Mouse (Mus musculus) forebrain, postnatal 0 days (tissue): ENCODE measurements at regions not wholly inside any gene's neighbourhood (a gene's known extent, or its start where the extent isn't known, plus 50 kb on each side); places are given as distances from the start of the nearest gene placed in this dataset.
"Not testable (repeated sequence)": the region's sequence is repeated elsewhere in the genome, so short reads cannot be mapped to it uniquely, and the experiment has no call there.

ENCODE experiments used
- ATAC-seq: fragments of 200-750 bp; cut with Nextera tagmentation; 2 replicates; pipeline ENCODE4 v1.8.0; 2017; ENCODE audit warnings: mild to moderate bottlenecking, moderate library complexity
- DNase-seq: peaks from one replicate; pipeline ENCODE4 v3.0.0-alpha.2; 2015
- H3K27ac ChIP-seq: fragments of 300-500 bp; sonication (generic); 2 replicates; pipeline ENCODE4 v1.5.1; 2014; ENCODE audit warnings: low read depth, mild to moderate bottlenecking, antibody characterized with exemption, low read length, moderate library complexity, mixed read lengths
- H3K27me3 ChIP-seq: fragments of 300-500 bp; sonication (generic); 2 replicates; pipeline ENCODE4 v1.6.1; 2014; ENCODE audit warnings: mild to moderate bottlenecking, low read length, mixed read lengths; ENCODE audit not compliant: insufficient read depth
- H3K36me3 ChIP-seq: fragments of 300-500 bp; sonication (generic); 2 replicates; pipeline ENCODE4 v1.6.1; 2014; ENCODE audit warnings: mild to moderate bottlenecking, moderate library complexity; ENCODE audit not compliant: insufficient read depth
- H3K4me1 ChIP-seq: fragments of 300-500 bp; sonication (generic); 2 replicates; pipeline ENCODE4 v1.6.1; 2014; ENCODE audit warnings: antibody characterized with exemption; ENCODE audit not compliant: insufficient read depth
- H3K4me2 ChIP-seq: fragments of 300-500 bp; sonication (generic); 2 replicates; pipeline ENCODE4 v1.6.1; 2014; ENCODE audit warnings: low read depth, mild to moderate bottlenecking, moderate library complexity
- H3K4me3 ChIP-seq: fragments of 300-500 bp; sonication (generic); 2 replicates; pipeline ENCODE4 v1.5.1; 2014; ENCODE audit warnings: low read depth, low read length, mixed read lengths
- H3K9ac ChIP-seq: fragments of 300-500 bp; sonication (generic); 2 replicates; pipeline ENCODE4 v1.6.1; 2014; ENCODE audit warnings: mild to moderate bottlenecking
- H3K9me3 ChIP-seq: fragments of 300-500 bp; sonication (generic); 2 replicates; pipeline ENCODE4 v1.6.1; 2016; ENCODE audit warnings: low read length
- CTCF ChIP-seq: sonication (generic); IDR thresholded peaks from 2 replicates; pipeline ENCODE4 v1.5.1; 2016; ENCODE audit warnings: antibody characterized with exemption, control low read depth, low read depth
- WGBS: fragments of 180-500 bp; shearing (Covaris S2); extraction: QIAGEN DNeasy Blood & Tissue Kit; methylation state at CpG from one replicate; pipeline ENCODE4 v1.1.7; 2014; 5-methylcytosine and 5-hydroxymethylcytosine counted together

GRCm38 (mm10) chr1:13042326-13042725 is 1628.4 kb downstream of the A830018L16Rik start:
- H3K27ac ChIP-seq, result no peak overlapping the region
- no peak overlapping the region for H3K4me3 ChIP-seq
- no peaks in the 10 kb centered on the region for H3K9me3 ChIP-seq
- no peaks in the 10 kb centered on the region for H3K36me3 ChIP-seq
- H3K4me2 ChIP-seq, result no peak overlapping the region
- no peak overlapping the region for H3K9ac ChIP-seq
- no peaks in the 10 kb centered on the region for H3K4me1 ChIP-seq
- TF ChIP-seq CTCF, result no peak
- DNase-seq, result no peak
- no peaks in the 10 kb centered on the region for H3K27me3 ChIP-seq
- ATAC-seq, result no peak

GRCm38 (mm10) chr1:13050140-13050775 is 1636.4 kb downstream of the A830018L16Rik start:
- peak overlapping the region; percentile 30 for H3K4me2 ChIP-seq
- H3K9ac ChIP-seq, result no peak overlapping the region
- peak; percentile 76 for DNase-seq
- no peaks in the 10 kb centered on the region for H3K9me3 ChIP-seq
- H3K36me3 ChIP-seq, result no peaks in the 10 kb centered on the region
- 17% methylated on average over 17 of the region's 17 CpGs for WGBS
- H3K27ac ChIP-seq, result no peak overlapping the region
- peak; percentile 79 for TF ChIP-seq CTCF
- no peaks in the 10 kb centered on the region for H3K27me3 ChIP-seq
- H3K4me3 ChIP-seq, result no peak overlapping the region
- ATAC-seq, result no peak
- no peaks in the 10 kb centered on the region for H3K4me1 ChIP-seq

GRCm38 (mm10) chr1:13051433-13052066 is 1637.6 kb downstream of the A830018L16Rik start:
- H3K4me3 ChIP-seq, H3K36me3 ChIP-seq, H3K4me1 ChIP-seq, ATAC-seq, H3K9ac ChIP-seq, H3K27ac ChIP-seq, DNase-seq, H3K9me3 ChIP-seq, H3K27me3 ChIP-seq, H3K4me2 ChIP-seq: not testable (repeated sequence)
- WGBS, result 77% methylated on average over 11 of the region's 13 CpGs

GRCm38 (mm10) chr1:13052067-13052460 is 1638.2 kb downstream of the A830018L16Rik start:
- no peaks in the 10 kb centered on the region for H3K9me3 ChIP-seq
- no peak overlapping the region for H3K9ac ChIP-seq
- no peaks in the 10 kb centered on the region for H3K4me1 ChIP-seq
- TF ChIP-seq CTCF, result peak; percentile 70
- no peak overlapping the region for H3K4me3 ChIP-seq
- no peaks in the 10 kb centered on the region for H3K27me3 ChIP-seq
- H3K36me3 ChIP-seq, result no peaks in the 10 kb centered on the region
- ATAC-seq (no peak), DNase-seq (peak; percentile 35)
- H3K4me2 ChIP-seq, result no peak overlapping the region
- 16% methylated on average over 7 of the region's 7 CpGs for WGBS
- no peak overlapping the region for H3K27ac ChIP-seq

- TF ChIP-seq CTCF, result no peak
- H3K4me1 ChIP-seq, result no peaks in the 10 kb centered on the region
- no peak overlapping the region for H3K4me3 ChIP-seq
- no peak overlapping the region for H3K9ac ChIP-seq
- WGBS, result 35% methylated on average over 14 of the region's 14 CpGs
- no peak overlapping the region for H3K27ac ChIP-seq
- DNase-seq, result no peak
- no peaks in the 10 kb centered on the region for H3K9me3 ChIP-seq
- H3K27me3 ChIP-seq, result no peaks in the 10 kb centered on the region
- no peaks in the 10 kb centered on the region for H3K36me3 ChIP-seq
- ATAC-seq, result 0 out of 2 replicates have a peak, but pooled peaks have one; percentile 5
- no peak overlapping the region for H3K4me2 ChIP-seq
These were observed 1643.8 kb downstream of the A830018L16Rik start for GRCm38 (mm10) chr1:13057741-13058140.

- DNase-seq, result no peak
- WGBS, result 67% methylated on average over 6 of the region's 6 CpGs
These were observed 1645.9 kb downstream of the A830018L16Rik start for GRCm38 (mm10) chr1:13059616-13060320.

More at GRCm38 (mm10) chr1:13059616-13060320, 1645.9 kb downstream of the A830018L16Rik start:
- Histone ChIP-seq H3K27me3 (no peaks in the 10 kb centered on the region), H3K4me2 (no peak overlapping the region), H3K9me3 (no peaks in the 10 kb centered on the region), H3K4me1 (no peaks in the 10 kb centered on the region), H3K9ac (no peak overlapping the region), H3K4me3 (no peak overlapping the region), H3K36me3 (no peaks in the 10 kb centered on the region), H3K27ac (no peak overlapping the region)
- no peak for ATAC-seq
- TF ChIP-seq CTCF, result no peak
